Mouse (Mus musculus) megakaryocyte, embryonic 14.5 days (primary cell): ENCODE measurements at regions not wholly inside any gene's neighbourhood (a gene's known extent, or its start where the extent isn't known, plus 50 kb on each side); places are given as distances from the start of the nearest gene placed in this dataset.

Experiments used
- FLI1 ChIP-seq: IDR thresholded peaks from 2 replicates; pipeline ENCODE4 v1.6.1; 2012; ENCODE audit warnings: low read length, inconsistent platforms, mixed read lengths
- GATA1 ChIP-seq: IDR thresholded peaks from 3 replicates; pipeline ENCODE4 v1.6.1; 2012; ENCODE audit warnings: mixed read lengths, low read length, inconsistent platforms, borderline replicate concordance

GRCm38 (mm10) chr10:23492971-23493370 lies 142.4 kb upstream of the Eya4 start:
- no peak for TF ChIP-seq FLI1
- no peak for TF ChIP-seq GATA1
